Mouse (Mus musculus) cerebellum, postnatal 14 days (tissue): ENCODE data around the gene Srpk2.
"Not testable (repeated sequence)": the region's sequence is repeated elsewhere in the genome, so short reads cannot be mapped to it uniquely, and the experiment has no call there.

Experiments used
- DNase-seq, 2 experiments: peaks; one replicate each; pipeline ENCODE4 v3.0.0; 2021; ENCODE audit warnings: mixed read lengths in 2 of 2

Srpk2 gene

GRCm38 (mm10) chr5:23501582-23502316, 182.7 kb downstream of the Srpk2 start:
- DNase-seq = no peak

GRCm38 (mm10) chr5:23500715-23501114, 183.7 kb downstream of the Srpk2 start:
- DNase-seq = no peak

- DNase-seq = no peak
These were observed 185.2 kb downstream of the Srpk2 start for GRCm38 (mm10) chr5:23499257-23499656.

DNA sequence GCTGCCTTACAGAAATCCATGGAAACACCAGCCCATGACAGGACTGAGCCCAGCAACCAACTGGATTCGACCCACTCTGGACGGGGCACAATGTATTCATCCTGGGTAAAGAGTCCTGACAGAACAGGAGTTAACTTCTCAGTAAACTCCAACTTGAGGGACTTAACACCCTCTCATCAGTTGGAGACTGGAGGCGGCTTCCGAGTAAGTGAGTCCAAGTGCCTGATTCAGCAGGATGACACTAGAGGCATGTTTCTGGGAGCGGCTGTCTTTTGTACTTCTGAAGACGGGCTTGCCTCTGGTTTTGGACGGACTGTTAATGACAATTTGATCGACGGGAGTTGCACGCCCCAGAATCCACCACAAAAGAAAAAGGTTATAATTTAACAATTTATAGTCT, 186.5 kb downstream of the Srpk2 start:
- DNase-seq = no peak

- DNase-seq = no peak
These were observed 187.5 kb downstream of the Srpk2 start for GRCm38 (mm10) chr5:23496933-23497332.

GRCm38 (mm10) chr5:23496396-23496795, 188.0 kb downstream of the Srpk2 start:
- DNase-seq = no peak

DNA sequence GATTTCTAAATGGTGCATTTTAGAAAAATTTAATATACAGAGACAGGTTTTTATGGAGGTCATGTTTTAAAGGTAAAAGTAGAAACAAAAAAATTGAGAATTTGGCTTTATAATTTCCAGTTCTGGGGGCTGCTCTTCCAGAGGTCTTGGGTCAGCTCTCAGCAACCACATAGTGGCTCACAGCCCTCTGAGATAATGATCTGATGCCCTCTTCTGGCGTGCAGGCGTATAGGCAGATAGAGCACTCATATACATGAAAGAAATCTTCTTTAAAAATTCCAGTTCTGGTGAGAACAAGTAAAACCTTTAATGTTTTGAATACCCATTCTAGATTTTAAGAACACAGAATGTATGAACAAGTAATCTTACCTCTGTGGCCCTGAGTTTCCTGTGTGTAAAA, 193.6 kb downstream of the Srpk2 start:
- DNase-seq = peak in 1 of 2 experiments; percentile 45

DNA sequence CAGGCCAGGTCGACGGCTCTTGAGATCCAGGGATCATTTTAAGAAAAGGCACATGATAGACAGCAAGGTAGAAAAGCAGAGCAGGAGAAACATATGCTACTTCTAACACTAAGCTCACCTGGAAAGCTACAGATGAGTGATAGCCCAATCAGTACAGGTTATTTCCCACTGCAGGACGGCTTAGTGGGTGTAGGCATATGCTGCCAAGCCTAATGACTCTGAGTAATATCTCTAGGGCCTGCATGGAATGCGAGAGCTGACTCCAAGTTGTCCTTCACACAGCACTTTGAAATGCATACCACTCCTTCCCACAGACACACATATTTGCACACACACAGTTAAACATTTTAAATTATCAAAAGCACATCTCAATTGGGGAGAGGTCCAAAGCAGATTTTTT, 195.2 kb downstream of the Srpk2 start:
- DNase-seq = no peak

- no peak for DNase-seq
These were observed 200.6 kb downstream of the Srpk2 start for GRCm38 (mm10) chr5:23483811-23484210.

DNA sequence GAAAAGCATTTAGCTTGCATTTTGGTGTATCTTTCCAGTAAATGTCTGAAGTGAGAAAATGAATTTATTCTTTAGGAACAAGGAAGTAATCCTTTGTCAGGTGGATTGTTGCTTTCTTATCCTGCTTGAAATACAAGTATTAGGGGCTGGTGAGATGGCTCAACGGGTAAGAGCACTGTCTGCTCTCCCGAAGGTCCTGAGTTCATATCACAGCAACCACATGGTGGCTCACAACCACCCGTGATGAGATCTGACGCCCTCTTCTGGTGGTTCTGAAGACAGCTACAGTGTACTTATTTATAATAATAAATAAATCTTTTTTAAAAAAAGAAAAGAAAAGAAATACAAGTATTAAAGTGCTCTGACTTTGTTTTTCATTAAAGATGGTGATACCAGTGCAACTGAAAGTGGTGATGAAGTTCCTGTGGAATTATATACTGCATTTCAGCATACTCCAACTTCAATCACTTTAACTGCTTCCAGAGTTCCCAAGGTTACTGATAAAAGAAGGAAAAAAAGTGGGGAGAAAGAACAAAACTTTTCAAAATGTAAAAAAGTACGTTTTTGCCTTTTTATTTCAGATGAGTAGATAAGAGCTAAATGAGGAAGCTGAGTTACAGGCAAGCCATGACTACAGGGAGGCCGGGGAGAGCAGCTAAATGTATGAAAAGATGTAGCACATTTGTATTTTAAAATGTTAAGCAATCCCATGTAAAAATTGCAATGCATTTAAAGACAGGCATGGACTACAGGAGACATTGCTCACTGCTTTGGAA, 211.1 kb downstream of the Srpk2 start:
- no peak for DNase-seq

DNA sequence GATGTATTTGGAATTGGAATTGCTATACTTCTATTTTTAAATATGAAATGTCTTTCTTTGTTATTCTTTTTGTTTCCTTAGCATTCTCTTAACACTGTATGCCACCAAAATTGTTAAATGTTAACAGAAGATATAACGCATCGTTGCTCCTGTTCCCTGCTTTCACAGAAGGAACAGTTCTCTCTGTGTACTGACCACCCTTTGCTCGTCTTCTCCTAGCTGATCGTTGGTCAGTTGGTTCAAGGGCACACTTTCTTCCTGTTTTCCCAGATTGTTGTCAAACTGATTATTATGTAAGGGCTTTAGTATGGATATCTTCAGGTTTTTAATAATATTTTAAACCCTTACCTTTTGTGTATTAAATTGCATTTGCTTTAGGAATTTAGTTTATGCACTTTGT, 217.9 kb downstream of the Srpk2 start:
- no peak for DNase-seq

GRCm38 (mm10) chr5:23464743-23465142, 219.7 kb downstream of the Srpk2 start:
- no peak for DNase-seq

GRCm38 (mm10) chr5:23464247-23464646, 220.2 kb downstream of the Srpk2 start:
- DNase-seq = no peak

DNA sequence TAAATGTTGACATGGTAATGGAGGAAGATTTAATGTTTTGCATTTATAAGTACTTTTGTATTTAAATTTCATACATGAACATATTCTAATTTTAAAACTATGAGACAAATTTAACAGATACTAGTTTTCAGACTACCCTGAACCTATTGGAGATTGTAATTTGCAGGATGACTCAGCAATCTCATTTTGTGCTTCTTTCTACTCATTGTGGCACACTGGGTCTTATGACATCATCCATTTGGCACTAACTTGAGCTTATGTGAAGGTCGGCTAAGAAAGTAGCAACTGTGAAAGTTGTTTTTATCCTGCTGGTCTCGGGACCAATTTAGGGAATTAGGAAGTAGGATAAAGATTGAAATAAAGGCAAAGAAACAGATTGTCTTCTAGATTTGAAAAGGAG, 222.7 kb downstream of the Srpk2 start:
- DNase-seq = no peak

GRCm38 (mm10) chr5:23453561-23453960, 230.9 kb downstream of the Srpk2 start:
- not testable (repeated sequence) for DNase-seq
